Mouse (Mus musculus): ENCODE results near the gene Ldha.

Ldha gene

DNA sequence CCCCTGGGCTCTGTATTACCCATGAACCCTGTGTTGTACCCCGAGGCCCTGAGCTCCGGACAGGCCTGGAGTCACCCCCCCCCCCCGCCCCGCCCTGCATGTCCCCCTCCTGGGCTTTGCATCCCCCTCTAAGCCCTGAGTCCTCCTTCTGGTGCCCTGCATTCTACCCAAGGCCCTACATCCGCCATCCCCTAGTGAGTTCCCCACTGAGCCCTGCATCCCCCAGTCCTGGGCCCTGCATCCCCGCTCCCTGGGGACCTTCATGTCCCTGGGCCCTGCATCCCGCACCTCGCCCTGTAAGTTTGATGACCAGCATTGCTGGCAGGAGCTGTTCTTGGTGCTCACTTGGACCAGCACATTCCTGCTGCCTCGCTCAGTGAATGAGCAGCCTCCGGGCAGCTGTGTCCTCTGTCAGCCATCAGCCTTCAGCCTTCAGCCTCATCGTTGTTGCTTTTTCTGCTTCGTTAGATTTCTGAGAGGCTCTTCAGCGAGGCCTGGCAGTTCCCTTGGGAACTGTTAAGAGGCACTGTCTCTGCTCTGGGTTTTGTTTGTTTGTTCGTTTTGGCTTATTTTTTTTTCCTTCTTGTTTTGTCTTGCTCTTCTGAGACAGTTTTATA is 6.2 kb upstream of the Ldha start:
- in situ Hi-C loops (cut with MboI; ENCODE audit: low pct_unique_long_range_greater_than_20kb in 1 of 2, low sequenced_read_pairs in 2 of 2, unreplicated experiment in 1 of 2): no loop called here

DNA sequence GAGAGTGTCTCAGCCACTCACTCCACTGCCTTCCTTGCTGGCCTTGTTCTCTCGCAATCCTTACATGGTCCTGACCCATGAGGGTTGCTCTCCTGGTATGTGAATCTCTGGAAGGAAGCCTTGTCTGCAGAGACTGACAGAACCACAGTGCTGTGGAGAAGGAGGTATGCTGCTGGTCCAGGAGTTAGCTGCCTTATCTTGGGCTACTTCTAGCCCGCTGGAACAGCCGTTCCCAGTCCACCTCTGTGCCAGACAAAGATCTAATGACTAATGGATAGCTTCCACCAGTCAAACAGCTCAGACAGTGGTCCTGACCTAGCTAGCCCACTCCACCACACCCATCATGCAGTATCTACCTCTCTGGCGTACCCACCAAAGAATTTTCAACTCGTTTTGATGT is 4.9 kb upstream of the Ldha start:
- in situ Hi-C loops (cut with MboI; ENCODE audit: low pct_unique_long_range_greater_than_20kb in 1 of 2, low sequenced_read_pairs in 2 of 2, unreplicated experiment in 1 of 2): no loop called here

DNA sequence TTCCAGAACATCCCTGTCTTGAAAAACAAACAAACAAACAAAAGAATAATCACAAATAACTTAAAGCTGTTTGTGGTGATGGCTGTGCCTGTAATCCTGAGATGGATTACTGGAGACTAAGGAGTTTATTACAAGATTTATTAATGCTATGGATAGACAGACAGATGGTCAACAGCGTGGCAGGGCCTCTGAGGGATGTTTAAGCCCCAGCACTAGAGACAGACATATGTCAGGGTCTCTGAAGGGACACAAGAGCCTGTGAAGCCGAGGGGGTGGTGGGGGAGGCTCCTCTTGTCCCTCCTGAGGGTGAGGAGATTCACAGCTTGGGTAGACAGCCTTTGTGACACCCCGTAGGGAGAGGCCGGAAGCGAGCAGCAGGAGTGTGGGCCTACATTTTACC is 4.2 kb upstream of the Ldha start:
- in situ Hi-C loops (cut with MboI; ENCODE audit: low pct_unique_long_range_greater_than_20kb in 1 of 2, low sequenced_read_pairs in 2 of 2, unreplicated experiment in 1 of 2): no loop called here

DNA sequence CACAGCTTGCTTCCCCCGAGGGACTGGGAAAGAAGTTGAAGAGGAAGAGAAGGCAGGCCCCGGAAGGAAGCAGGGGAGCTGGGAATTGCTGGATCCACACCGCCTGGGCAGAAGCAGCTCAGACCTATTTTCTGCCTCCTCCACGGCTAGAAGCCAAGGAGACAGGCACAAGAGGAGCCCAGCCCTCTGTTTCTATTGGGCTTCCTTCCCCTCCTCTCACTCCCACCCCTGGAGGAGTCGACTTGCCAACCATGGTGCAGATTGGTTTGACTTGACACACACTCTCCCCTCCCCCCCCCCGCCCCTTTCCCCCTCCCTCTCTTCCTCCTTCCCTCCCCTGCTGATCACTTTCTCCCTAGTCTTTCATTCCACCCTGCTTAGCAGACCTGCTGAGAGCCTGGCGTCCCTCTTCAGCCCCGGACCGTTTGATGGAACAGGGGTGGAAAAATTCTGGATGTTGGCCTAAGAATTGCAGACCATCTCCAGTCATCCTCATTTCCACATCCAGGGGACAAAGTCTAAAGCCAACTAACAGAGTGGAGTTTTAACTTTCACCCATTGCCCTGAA is 3.1 kb upstream of the Ldha start:
- in situ Hi-C loops (cut with MboI; ENCODE audit: low pct_unique_long_range_greater_than_20kb in 1 of 2, low sequenced_read_pairs in 2 of 2, unreplicated experiment in 1 of 2): no loop called here

DNA sequence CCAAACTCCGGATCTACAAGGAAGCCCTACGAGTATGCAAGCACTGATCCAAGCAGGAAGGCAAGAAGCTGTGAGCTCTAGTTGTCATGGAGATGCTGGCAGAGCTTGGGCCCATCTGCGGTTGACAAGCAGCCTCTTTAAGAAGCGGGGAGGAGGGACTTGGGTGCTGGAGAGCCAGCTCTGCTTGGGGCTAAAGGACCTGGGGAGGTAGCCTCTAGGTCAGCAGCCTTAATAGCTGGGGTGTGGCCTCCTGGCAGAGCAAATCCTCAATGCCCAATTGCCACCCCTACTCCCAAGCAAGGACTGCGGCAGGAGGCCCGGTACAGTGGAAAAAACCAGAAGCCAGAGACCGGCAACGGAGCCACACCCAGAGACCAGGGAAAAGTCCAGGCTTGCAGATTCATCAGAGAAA is 2.4 kb upstream of the Ldha start:
- in situ Hi-C loops (cut with MboI; ENCODE audit: low pct_unique_long_range_greater_than_20kb in 1 of 2, low sequenced_read_pairs in 2 of 2, unreplicated experiment in 1 of 2): no loop called here

DNA sequence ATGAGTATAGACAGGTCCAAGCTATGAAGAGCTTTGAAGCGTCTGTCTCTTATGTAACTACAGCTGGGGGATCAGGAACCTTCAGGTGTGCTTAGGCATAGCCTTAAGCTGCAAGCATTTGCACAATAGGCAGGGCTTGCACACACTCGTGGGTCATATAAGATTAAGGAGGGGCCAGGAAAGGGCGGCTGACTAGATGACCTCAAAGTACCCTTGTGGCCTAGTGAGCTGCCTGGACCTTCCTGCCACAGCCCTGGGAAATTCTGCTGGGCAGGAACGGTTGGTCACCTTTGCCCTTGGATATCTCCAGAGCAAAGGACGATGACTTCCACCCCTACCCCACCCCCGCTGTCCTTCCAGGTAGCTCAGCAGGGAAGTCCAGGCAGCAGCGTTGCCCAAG is 1.8 kb upstream of the Ldha start:
- in situ Hi-C loops (cut with MboI; ENCODE audit: low pct_unique_long_range_greater_than_20kb in 1 of 2, low sequenced_read_pairs in 2 of 2, unreplicated experiment in 1 of 2): no loop called here

DNA sequence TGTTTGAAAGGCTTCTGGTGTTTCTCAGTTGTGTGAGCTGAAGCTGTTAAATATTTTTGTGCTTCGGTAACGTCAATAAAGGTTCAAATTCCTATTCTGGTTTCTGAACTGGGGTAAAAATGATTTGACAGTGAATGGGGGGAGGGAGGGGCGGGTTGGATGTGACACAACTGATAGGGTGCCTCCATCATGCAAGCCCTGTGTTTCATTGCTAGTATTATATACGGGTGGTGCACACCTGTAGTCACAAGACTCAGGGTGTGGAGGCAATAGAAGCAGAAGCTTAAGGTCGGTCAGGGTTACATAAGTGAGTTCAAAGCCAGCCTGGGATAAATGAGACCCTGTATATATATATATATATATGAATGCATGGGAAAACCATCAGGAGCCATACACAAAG is 1.4 kb upstream of the Ldha start:
- in situ Hi-C loops (cut with MboI; ENCODE audit: low pct_unique_long_range_greater_than_20kb in 1 of 2, low sequenced_read_pairs in 2 of 2, unreplicated experiment in 1 of 2): no loop called here

DNA sequence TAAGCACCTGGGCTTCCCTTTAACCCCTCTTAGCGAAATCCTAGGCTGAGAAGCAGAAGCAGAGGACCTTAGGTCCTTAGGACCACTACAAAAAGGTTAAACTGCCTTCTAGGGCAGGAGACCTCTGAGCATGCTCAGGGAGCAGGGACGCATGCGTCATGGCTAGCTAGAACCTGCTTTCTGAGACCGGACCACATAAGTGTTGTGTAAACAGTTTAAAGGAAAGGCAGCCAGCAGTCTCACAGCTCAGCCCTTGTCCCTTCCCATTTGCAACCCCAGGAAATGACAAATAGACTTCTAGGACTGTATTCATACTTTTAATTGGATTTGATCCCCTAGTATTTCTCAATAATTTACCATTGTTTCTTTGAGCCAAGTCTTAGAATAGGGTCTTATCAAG is 949 bp upstream of the Ldha start:
- in situ Hi-C loops (cut with MboI; ENCODE audit: low pct_unique_long_range_greater_than_20kb in 1 of 2, low sequenced_read_pairs in 2 of 2, unreplicated experiment in 1 of 2): no loop called here

DNA sequence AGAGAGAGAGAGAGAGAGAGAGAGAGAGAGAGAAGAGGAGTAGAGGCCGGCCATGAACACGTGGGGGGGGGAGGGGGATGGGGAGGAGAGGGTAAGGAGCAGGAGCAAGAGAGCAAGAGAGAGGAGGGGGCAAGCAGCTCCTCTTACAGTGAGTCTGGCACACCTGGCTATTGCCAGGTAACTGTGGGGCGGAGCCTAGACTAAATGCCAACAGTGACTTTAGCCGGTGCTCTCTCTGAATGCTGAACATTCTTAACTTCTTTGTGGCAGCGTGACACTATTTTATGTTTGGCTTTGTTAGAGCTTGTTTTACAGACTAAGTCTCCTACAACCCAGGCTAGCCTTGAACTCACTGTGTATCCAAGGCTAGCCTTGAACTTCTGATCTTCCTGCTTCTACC is 1.0 kb downstream of the Ldha start:
- in situ Hi-C loops (cut with MboI; ENCODE audit: low pct_unique_long_range_greater_than_20kb in 1 of 2, low sequenced_read_pairs in 2 of 2, unreplicated experiment in 1 of 2): no loop called here

DNA sequence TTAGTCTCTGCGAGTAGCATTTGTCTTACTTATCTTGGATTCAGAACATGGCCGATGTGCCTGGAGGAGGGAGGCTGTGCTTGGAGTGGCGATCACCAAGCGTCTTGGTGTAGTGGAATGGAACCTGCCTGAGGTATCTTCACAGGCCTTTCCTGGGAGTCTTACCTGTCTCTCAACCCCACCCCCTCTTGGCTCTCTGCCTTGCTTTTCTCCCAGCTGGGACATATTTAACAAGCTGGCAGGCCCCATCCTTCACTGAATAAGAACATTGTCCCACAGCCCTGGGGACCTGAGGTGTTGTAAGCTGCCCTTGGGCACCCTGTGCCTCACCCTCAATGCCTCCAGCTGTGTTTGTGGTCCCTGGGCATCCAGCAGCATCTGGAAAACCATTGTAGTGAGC is 2.3 kb downstream of the Ldha start:
- in situ Hi-C loops (cut with MboI; ENCODE audit: low pct_unique_long_range_greater_than_20kb in 1 of 2, low sequenced_read_pairs in 2 of 2, unreplicated experiment in 1 of 2): no loop called here

DNA sequence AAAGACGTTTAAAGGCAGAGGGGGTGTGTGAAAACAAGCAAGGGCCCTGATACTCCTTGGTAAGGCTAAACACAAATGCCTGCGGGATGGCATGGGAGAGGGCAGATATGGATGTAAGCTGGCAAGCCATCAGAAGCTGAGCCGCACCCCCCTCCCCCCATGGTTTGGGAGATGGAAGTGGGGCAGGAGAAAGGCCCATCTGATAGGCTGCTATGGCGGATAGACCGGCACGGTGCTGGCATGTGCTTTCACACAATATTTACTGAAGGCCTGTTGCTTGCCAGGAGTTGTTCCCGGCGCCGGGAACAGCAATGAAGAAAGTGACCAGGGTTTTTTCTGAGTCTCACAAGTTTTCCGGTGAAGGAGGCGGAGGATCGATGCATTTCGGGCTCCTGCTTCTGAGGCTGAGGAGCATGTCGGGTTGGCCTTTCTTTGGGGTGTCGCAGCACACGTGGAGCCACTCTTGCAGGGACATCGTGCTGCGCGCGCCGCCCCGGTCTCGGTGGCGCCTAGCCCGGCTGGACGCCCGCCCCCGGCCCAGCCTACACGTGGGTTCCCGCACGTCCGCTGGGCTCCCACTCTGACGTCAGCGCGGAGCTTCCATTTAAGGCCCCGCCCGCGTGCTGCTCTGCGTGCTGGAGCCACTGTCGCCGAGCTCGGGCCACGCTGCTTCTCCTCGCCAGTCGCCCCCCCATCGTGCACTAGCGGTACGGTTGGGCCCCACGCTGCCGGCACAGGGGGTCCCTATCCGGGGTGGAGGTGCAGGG is 4.1 kb downstream of the Ldha start:
- in situ Hi-C loops (cut with MboI; ENCODE audit: low pct_unique_long_range_greater_than_20kb in 1 of 2, low sequenced_read_pairs in 2 of 2, unreplicated experiment in 1 of 2): no loop called here

DNA sequence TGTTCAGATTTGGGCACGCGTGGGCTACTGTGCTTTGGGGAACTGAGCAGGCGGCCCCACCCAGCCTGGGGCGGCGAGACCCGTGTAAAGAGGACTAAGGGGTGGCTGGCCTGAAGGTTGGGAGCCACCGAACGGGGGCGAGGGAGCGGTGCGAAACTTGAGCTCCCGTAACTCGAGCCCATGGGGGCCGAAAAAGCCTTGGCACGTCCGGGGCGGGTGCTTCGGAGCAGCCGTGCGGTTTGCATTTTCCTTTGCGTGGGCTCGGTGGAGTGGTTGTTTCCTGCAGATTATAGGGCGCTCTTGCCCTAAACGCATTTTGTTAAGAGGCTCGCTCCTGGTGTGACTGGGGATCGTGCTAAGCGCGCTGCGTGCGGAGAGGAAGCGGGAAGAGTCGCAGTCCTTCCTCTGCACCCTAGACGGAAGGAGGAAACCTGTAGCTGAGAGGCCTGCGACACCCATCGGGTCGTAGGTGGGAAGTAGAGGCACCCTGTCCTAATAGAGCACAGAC is 4.8 kb downstream of the Ldha start:
- in situ Hi-C loops (cut with MboI; ENCODE audit: low pct_unique_long_range_greater_than_20kb in 1 of 2, low sequenced_read_pairs in 2 of 2, unreplicated experiment in 1 of 2): no loop called here

DNA sequence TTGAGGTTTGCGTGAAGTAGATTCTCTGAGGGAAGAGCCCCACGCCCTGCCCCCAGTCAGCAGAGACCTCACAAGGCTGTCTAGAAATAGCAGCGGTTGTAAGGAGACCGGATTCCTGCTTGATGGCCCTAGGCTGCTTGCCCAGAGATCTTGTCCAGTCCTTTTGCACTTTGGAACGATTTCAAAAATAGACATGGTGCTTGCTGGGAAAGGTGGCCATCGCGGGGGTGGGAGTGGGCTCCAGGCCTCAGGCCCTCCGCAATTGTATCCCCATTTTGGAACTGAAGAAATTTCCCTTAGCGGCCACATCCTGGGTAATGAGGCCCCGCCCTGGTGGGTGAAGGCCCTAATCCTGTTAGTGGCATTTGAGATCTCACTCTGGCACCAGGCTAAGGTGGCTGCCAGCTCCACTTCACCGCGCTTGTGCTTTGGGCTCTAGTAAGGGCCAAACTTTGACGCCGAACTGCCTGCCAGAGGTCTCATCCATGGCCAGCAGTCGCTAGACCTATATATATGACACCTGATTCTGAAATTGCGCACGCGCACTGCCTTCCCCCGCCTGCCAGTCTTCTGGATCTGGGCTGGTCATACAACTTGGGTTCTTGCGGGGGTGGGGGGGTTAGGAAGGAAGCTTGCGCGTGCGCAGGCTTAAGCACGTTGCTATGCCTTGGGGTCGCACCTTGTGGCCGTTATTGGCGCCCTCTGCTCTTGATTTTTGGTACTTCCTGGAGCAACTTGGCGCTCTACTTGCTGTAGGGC is 5.4 kb downstream of the Ldha start:
- in situ Hi-C loops (cut with MboI; ENCODE audit: low pct_unique_long_range_greater_than_20kb in 1 of 2, low sequenced_read_pairs in 2 of 2, unreplicated experiment in 1 of 2): no loop called here

DNA sequence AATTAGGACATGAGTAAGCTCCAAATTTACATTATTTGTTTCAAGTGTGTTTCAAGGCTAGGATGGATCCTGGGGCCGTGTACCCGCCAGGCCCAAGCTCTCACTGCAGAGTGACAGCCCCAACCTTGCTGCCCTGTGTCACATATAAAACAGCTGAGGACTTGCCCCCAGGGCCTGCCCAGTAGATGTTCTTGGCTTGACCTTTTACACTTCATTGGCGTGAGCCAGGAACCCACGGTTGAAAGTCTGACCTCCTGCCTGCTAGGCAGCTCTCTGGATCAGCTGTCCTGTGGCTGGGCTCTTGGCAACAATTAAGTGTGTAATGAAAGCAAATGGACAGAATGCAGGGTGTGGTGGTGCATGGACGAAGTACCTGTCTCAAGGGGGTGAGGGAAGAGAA is 8.0 kb downstream of the Ldha start:
- in situ Hi-C loops (cut with MboI; ENCODE audit: low pct_unique_long_range_greater_than_20kb in 1 of 2, low sequenced_read_pairs in 2 of 2, unreplicated experiment in 1 of 2): no loop called here

DNA sequence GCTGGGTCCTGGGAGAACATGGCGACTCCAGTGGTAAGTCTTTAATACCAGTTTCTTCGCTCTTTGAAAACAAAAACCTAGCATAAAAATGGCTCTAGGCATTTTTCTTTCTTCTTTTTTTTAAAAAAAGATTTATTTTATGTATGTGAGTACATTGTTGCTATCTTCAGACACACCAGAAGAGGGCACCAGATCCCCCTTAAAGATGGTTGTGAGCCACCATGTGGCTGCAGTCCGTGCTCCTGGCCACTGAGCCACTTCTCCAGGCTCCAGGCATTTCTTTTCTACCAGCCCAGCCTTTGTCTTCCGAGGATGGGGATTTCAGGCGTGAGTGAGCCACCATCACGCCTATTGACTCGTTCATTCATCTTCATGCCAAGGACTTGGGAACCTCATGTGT is 9.8 kb downstream of the Ldha start:
- in situ Hi-C loops (cut with MboI; ENCODE audit: low pct_unique_long_range_greater_than_20kb in 1 of 2, low sequenced_read_pairs in 2 of 2, unreplicated experiment in 1 of 2): no loop called here

DNA sequence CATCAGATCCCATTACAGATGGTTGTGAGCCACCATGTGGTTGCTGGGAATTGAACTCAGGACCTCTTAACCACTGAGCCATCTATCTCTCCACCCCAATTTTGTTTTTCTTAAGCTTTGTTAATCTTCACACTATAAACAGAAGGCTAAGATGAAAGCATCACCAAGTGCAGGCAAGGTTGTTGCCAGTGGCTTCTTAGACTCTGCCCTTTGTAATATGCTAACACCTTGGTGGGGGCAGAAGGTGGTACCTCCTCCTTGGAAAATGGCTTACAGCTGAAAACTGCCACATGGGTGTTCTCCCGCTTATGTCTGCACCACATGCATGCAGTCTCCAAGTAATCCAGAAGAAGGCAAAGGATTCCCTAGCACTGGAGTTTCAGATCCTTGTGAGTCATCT is 11.4 kb downstream of the Ldha start:
- in situ Hi-C loops (cut with MboI; ENCODE audit: low pct_unique_long_range_greater_than_20kb in 1 of 2, low sequenced_read_pairs in 2 of 2, unreplicated experiment in 1 of 2): no loop called here

DNA sequence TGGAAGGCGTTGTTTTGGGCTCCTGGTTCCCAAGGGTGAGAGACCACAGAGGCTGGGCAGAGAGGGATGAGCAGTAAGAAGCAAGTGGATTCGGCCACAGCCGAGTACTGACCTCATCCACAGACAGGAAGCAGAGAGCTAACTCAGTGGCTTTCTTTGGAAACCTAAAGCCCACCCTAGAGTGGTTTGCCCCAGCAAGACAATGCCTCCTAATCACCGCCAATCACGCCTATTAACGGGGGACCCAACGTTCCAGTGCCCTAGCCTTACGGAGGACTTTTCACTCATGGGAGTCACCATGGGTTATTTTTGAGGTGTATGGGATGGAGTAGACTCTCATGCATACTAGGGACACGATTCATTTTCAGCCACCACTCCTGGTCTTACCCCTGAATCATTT is 12.1 kb downstream of the Ldha start:
- in situ Hi-C loops (cut with MboI; ENCODE audit: low pct_unique_long_range_greater_than_20kb in 1 of 2, low sequenced_read_pairs in 2 of 2, unreplicated experiment in 1 of 2): no loop called here

DNA sequence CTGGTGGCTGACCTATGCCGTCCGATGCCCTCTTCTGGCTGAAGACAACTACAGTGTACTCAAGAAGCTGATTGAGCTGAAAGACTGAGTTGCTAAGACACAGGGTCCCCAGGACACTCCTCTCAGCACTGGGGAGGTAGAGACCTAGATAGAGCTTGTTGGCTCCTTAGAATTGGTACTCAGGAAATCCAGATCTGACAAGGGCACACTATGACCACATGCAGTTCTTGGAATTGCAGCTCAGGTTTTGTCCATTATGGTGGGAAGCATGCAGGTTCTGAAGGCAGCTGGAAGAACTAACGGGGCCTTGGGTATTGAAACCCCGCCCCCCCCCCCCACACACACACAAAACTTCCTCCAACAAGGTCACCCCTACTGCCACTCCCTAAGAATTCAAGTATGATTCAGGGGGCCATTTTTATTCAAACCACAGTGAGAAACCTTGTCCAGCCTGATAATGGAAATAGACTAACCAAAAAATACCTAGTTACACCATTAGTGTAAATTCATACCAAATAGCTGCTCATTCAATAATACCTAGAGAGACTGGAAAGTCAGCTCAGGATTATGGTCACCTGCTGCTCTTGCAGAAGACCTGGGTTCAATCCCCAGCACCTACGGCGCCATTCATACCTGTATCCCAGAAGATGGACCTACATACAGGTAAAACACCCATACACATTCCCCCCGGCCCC is 14.7 kb downstream of the Ldha start:
- in situ Hi-C loops (cut with MboI; ENCODE audit: low pct_unique_long_range_greater_than_20kb in 1 of 2, low sequenced_read_pairs in 2 of 2, unreplicated experiment in 1 of 2): no loop called here

DNA sequence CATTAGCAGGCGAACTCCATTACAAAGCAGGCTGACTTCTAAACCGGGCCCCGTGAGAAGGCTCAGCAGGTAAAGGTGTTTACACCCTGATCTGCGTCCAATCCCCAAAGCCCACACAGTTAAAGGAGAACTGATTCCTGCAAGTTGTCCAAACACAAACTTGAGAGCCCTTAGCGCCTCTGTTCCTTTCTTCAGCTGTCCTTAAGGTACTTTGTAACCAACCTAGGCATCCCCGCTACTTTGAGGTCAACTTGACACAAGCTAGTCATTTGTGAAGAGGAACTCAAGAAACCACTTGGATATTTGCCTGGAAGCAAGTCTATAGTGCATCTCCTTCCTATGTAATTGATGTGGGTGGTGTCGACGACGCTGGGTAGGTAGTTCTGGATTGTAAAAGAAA is 16.2 kb downstream of the Ldha start:
- in situ Hi-C loops (cut with MboI; ENCODE audit: low pct_unique_long_range_greater_than_20kb in 1 of 2, low sequenced_read_pairs in 2 of 2, unreplicated experiment in 1 of 2): no loop called here

Measured in mouse embryonic stem cell (cell line).